Mouse (Mus musculus) embryonic stem cell, embryonic (primary cell): ENCODE measurements around the gene Sult1c1.
"Not testable (repeated sequence)": the region's sequence is repeated elsewhere in the genome, so short reads cannot be mapped to it uniquely, and the experiment has no call there.

ENCODE experiments used
- CTCF ChIA-PET, 4 experiments: fragments of 300-600 bp in 2 of 4; fragments of 350-600 bp in 2 of 4; sonication (Branson Sonifier 250); formaldehyde crosslinking; loops; one replicate each; lab custom pipeline; 2022; ENCODE audit warnings: inconsistent platforms in 2 of 4; lab: Charles Lee
- POLR2A ChIA-PET, 4 experiments: fragments of 300-600 bp in 2 of 4; fragments of 350-600 bp in 2 of 4; sonication (Branson Sonifier 250); formaldehyde crosslinking; loops; one replicate each; lab custom pipeline; 2022; ENCODE audit warnings: antibody characterized with exemption in 4 of 4, inconsistent platforms in 1 of 4; lab: Charles Lee

Sult1c1 gene

DNA sequence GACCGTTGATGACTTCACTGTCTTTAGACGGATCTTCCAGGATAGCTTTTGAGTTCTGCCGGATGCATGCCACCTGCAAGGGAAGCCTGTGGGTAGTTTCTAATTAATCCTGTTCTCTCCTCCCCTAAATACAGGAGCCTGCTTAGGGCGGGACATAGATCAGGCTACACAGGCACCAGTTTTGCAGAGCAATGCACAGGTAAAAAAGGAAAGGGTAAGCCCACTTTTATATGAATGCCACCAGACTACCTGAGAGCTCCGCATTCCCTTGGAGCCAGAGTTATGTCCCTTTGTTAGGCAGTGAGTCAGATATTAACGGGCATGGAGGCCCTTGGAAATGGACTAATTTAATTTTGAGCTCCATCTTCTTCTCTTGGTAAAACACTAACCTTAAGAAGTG lies at the start of gene Sult1c1:
TSS of gene Sult1c1 (minus strand) at position 101 of the 400 bp plus-strand sequence.
- ChIA-PET CTCF (no interaction called here), POLR2A (no interaction called here)

DNA sequence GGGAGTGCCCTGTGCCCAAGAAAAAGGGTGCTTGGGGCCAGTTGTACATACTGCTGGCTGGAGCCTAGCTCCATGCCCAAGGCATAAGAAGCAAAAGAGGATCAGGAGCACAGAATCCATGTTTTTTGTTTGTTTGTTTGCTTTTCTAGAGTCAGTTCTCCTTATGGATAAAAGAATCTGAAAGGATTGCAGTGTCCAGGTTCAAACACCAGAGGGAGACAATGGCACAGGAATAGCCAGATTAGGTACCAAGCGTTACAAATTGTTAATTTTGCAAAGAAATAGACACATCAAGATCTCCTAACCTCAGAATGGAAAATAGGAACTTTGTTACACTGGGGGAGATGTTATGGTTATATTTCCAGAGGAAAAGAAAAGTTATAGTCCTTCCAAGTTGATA lies 23.7 kb upstream of the Sult1c1 start:
- CTCF ChIA-PET: interaction anchor here in 1 of 4 experiments (0.9 kb wide), 1 partner anchor 9 kb away, joined by 3 read pairs; no protein-coding TSS in a partner anchor
- POLR2A ChIA-PET: no interaction called here

DNA sequence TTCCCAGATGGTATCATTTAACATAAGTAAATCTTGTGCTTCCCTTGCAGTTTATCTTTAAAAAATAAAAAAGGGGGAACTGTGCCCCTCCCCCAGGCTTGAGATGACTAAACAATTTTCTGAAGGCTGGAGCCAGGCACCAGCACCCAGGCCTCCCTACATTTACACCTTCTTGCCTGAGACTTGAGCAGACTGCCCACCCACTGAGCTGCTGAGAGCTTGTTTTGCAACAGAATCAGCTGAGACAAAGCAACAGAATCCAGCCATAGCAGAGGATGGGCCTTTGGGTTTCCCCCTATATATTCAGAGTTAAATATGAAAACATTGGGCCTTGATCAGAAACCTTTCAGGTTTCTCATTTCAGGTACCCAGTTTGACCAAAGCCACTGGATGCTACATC lies 20.7 kb upstream of the Sult1c1 start:
- CTCF ChIA-PET: no interaction called here

DNA sequence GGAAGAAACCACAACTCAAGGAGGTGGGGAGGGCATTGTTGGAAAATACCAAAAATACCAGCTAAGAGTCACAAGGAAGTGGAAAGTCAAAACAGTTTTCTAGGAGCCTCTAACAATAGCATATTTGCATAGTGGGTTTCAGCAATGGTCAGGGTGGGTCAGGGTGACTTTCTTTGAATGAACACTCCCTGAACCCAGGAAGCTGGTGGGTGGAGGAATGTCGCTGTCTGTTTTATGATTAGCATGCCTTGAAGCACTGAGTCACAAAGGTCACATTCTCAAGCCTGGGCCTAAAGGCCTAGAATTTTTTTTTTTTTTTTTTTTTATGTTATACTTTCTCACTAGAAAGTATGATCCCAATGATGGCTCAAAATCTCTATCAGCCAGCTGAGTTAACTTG lies 20.1 kb upstream of the Sult1c1 start:
- CTCF ChIA-PET: not testable (repeated sequence)
- POLR2A ChIA-PET: interaction anchor here in 1 of 4 experiments (0.7 kb wide), 1 partner anchor 331 kb away, joined by 6 read pairs; no protein-coding TSS in a partner anchor

More for the DNA sequence above, 20.7 kb upstream of the Sult1c1 start:
- POLR2A ChIA-PET: interaction anchor here in 1 of 4 experiments (0.7 kb wide), 1 partner anchor 331 kb away, joined by 6 read pairs; no protein-coding TSS in a partner anchor

DNA sequence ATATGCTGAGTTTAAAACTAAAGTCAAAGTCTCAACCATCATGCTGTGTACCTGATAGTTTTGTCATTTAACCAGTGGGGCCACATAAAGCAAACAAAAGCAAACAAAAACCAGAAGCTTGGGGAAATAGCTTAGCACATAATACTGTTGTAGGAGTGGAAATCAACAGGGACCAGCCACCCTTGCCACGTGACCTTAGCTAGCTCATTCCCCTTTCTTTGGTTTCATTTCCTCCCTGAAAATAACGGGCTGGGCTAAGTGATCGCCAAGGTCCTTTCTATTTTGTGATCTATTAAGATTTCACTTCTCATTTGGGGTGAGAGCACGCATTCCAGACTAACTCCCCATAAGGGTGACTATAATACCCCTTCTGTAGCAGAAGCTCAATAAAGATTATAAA lies 13.0 kb upstream of the Sult1c1 start:
- ChIA-PET CTCF (no interaction called here), POLR2A (no interaction called here)

DNA sequence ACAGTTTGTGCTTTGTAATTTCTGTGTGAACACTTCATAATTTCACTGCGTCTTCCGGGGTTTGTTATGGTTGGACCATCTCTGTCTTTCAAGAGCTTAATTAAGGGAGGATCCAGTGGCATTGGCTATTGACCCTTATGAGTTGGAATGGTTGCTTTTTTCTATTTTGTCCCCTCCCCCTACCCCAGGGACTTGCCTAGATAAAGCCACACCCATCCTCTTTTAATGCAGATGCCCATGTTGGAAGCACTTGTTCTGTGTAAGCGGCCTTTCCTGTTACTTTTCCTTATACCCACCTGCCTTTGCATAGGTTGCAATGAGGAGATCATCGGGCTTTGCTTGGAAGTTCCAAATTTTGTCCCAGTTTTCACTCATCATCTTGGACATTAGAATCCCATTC lies 16.9 kb downstream of the Sult1c1 start:
- POLR2A ChIA-PET: interaction anchor here in 1 of 4 experiments (1.2 kb wide), 1 partner anchor 11 kb away, joined by 3 read pairs; no protein-coding TSS in a partner anchor
- CTCF ChIA-PET: no interaction called here

DNA sequence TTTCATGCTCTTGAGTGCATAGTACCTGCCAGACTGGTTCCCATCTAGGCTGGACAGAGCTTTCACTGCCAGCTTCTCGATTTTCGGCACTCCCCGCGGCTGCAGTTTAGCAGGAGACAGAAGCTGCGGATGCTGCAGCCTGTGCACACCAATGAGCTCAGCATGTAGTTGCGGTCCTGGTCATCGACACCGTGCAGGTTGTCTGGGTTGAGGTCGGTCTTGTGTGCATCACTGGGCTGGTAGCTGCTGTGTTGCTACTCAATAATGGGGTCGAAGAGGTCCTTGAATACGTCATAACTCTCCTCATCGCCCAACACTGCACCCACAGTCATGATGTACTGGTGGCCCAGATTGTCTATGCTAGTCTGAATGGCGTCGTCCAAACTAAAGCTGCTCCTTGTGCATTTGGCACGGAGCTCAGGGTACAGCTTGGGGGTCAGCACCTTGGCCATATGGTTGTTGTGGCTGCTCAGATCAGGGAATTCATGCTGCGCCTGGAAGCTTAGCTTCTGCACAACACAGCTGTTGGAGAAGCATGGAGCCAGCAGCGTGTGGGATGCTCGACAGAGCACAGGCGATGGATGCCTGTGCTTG lies 48.8 kb downstream of the Sult1c1 start:
- POLR2A ChIA-PET: no interaction called here
- CTCF ChIA-PET: interaction anchor here in 1 of 4 experiments (1.2 kb wide), 1 partner anchor 237 kb away, joined by 3 read pairs; no protein-coding TSS in a partner anchor

DNA sequence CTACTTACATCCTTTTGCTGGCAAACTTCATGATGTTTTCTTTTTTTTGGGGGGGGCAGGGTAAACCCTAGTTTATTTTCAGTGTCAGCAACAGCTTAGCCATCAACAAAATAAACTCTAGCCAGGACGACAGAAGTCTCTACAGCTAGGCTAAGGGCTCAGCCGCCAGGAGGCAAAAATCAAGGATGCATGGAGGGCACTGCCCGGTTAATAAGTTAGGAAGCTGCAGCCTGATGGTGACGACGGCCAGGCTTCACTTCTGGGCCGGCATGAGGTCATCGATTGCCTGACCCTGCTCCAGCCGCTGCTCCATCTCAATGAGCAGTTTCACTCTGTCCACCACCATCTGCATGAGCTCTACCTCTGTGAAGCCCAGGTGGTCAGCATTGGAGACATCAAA lies 49.7 kb downstream of the Sult1c1 start:
- ChIA-PET CTCF (no interaction called here), POLR2A (no interaction called here)
